In genomic region chr2:77516606-77517005, GRCm38 (mm10) we compare ENCODE assay signal across 12 mouse cellular contexts.
"Had no signal": no experiment of that assay in that cellular context is flagged by ENCODE, and none has a peak within 500 bp of the region (broad histone marks: within the 10 kb centered on the region; RNA-seq: fewer than 3 reads in every experiment).

No protein-coding gene starts in this region.

- H3K4me1 ChIP-seq: megakaryocyte, embryonic 14.5 days had no signal

- H3K9ac ChIP-seq: kidney, embryonic 15.5 days; limb, embryonic 15.5 days; lung, embryonic 15.5 days; midbrain, embryonic 12.5 days had no signal

- H3K36me3 ChIP-seq: kidney, embryonic 15.5 days; limb, embryonic 15.5 days; lung, embryonic 15.5 days; midbrain, embryonic 12.5 days had no signal

- H3K9me3 ChIP-seq: kidney, embryonic 15.5 days; limb, embryonic 15.5 days; lung, embryonic 15.5 days; midbrain, embryonic 12.5 days had no signal

- H3K4me2 ChIP-seq: kidney, embryonic 15.5 days; limb, embryonic 15.5 days; lung, embryonic 15.5 days; midbrain, embryonic 12.5 days had no signal

- H3K4me3 ChIP-seq: kidney, embryonic 15.5 days; limb, embryonic 15.5 days; lung, embryonic 15.5 days; megakaryocyte, embryonic 14.5 days; midbrain, embryonic 12.5 days had no signal

- H3K27me3 ChIP-seq: kidney, embryonic 15.5 days; limb, embryonic 15.5 days; lung, embryonic 15.5 days; megakaryocyte, embryonic 14.5 days had no signal

- H3K27ac ChIP-seq: kidney, embryonic 15.5 days; limb, embryonic 15.5 days; lung, embryonic 15.5 days; macrophage; midbrain, embryonic 12.5 days; stomach, postnatal 0 days had no signal

- DNase-seq: kidney, adult 11 months; layer of hippocampus, adult 9-11 months; layer of hippocampus, postnatal 36 days; lung, postnatal 14 days; thymus, postnatal 4 days had no signal
